Mouse (Mus musculus) lung, embryonic 14.5 days (tissue): Measurements from ENCODE around the gene Rasal2. TPM values are rescaled to one million over a fixed set of nuclear protein-coding genes. Genes with fewer than 3 reads are reported as not detected.

Experiments used
- ATAC-seq: fragments of 200-750 bp; cut with Nextera tagmentation; 2 replicates; pipeline ENCODE4 v1.8.0; 2017; ENCODE audit warnings: mild to moderate bottlenecking, moderate TSS enrichment, moderate library complexity; ENCODE audit not compliant: insufficient read depth
- DNase-seq: peaks from one replicate; pipeline ENCODE4 v3.0.0-alpha.2; 2015
- H3K27ac ChIP-seq: fragments of 300-500 bp; sonication (generic); 2 replicates; pipeline ENCODE4 v1.5.1; 2014; ENCODE audit warnings: low read depth, mild to moderate bottlenecking, moderate library complexity
- H3K27me3 ChIP-seq: fragments of 300-500 bp; sonication (generic); 2 replicates; pipeline ENCODE4 v1.6.1; 2014; ENCODE audit warnings: low read length, control low read depth; ENCODE audit not compliant: insufficient read depth
- H3K36me3 ChIP-seq: fragments of 300-500 bp; sonication (generic); 2 replicates; pipeline ENCODE4 v1.6.1; 2014; ENCODE audit warnings: control low read depth; ENCODE audit not compliant: insufficient read depth
- H3K4me1 ChIP-seq: fragments of 300-500 bp; sonication (generic); 2 replicates; pipeline ENCODE4 v1.6.1; 2014; ENCODE audit warnings: antibody characterized with exemption, control low read depth; ENCODE audit not compliant: insufficient read depth
- H3K4me2 ChIP-seq: fragments of 300-500 bp; sonication (generic); 2 replicates; pipeline ENCODE4 v1.6.1; 2014; ENCODE audit warnings: mild to moderate bottlenecking
- H3K4me3 ChIP-seq: fragments of 300-500 bp; sonication (generic); 2 replicates; pipeline ENCODE4 v1.5.1; 2014; ENCODE audit warnings: low read depth, low read length
- H3K9ac ChIP-seq: fragments of 300-500 bp; sonication (generic); 2 replicates; pipeline ENCODE4 v1.6.1; 2014
- H3K9me3 ChIP-seq: fragments of 300-500 bp; sonication (generic); 2 replicates; pipeline ENCODE4 v1.6.1; 2016; ENCODE audit warnings: low read depth, low read length, control low read depth
- CTCF ChIP-seq: IDR thresholded peaks from 2 replicates; pipeline ENCODE4 v1.5.1; 2016; ENCODE audit warnings: antibody characterized with exemption, low read depth
- WGBS: fragments of 180-500 bp; shearing (Covaris S2); extraction: QIAGEN DNeasy Blood & Tissue Kit; methylation state at CpG from one replicate; pipeline ENCODE4 v1.1.7; 2014; 5-methylcytosine and 5-hydroxymethylcytosine counted together
- polyA plus RNA-seq: library from polyadenylated mRNA; unstranded; fragments of >200 nt; fragmentation: Nextera tagmentation; extraction: Ambion mirVana; gene quantifications from 2 replicates; pipeline ENCODE4 v1.2.1, GENCODE M21; 2014

The Rasal2 gene
- polyA plus RNA-seq, 1 experiment from 2014 or later = 10.3 TPM

- no peak for TF ChIP-seq CTCF
- ATAC-seq (no peak), DNase-seq (no peak)
- H3K9me3 ChIP-seq = no peaks in the 10 kb centered on the region
- no peak overlapping the region for H3K4me3 ChIP-seq
- H3K27ac ChIP-seq = no peak overlapping the region
- peaks cover 4% of the 10 kb centered on the region; the same call in 1 of the 2 replicates for H3K4me1 ChIP-seq
- H3K4me2 ChIP-seq = no peak overlapping the region
- no peak overlapping the region for H3K9ac ChIP-seq
- H3K36me3 ChIP-seq = no peaks in the 10 kb centered on the region
- H3K27me3 ChIP-seq = 0 out of 2 replicates have a peak, but pooled peaks cover 5% of the 10 kb centered on the region
- 82% methylated on average over 5 of the region's 5 CpGs for WGBS
Measured at GRCm38 (mm10) chr1:157452759-157453549, 40.6 kb upstream of the Rasal2 start.

- no peak for TF ChIP-seq CTCF
- DNase-seq (no peak), ATAC-seq (no peak)
- Histone ChIP-seq H3K4me1 (peaks cover 4% of the 10 kb centered on the region; the same call in 1 of the 2 replicates), H3K27ac (no peak overlapping the region), H3K9me3 (no peaks in the 10 kb centered on the region), H3K4me3 (no peak overlapping the region), H3K36me3 (no peaks in the 10 kb centered on the region), H3K27me3 (0 out of 2 replicates have a peak, but pooled peaks cover 5% of the 10 kb centered on the region), H3K4me2 (no peak overlapping the region), H3K9ac (no peak overlapping the region)
- WGBS = 82% methylated on average over 3 of the region's 3 CpGs
Measured at GRCm38 (mm10) chr1:157452284-157452683, 39.9 kb upstream of the Rasal2 start.

GRCm38 (mm10) chr1:157449981-157450636 lies 37.7 kb upstream of the Rasal2 start:
- WGBS = 4% methylated on average over 21 of the region's 21 CpGs
- TF ChIP-seq CTCF = no peak
- DNase-seq = peak; percentile 66
- Histone ChIP-seq H3K27me3 (0 out of 2 replicates have a peak, but pooled peaks cover 5% of the 10 kb centered on the region), H3K9ac (peak overlapping the region; percentile 23; the same call in 1 of the 2 replicates), H3K4me2 (peak overlapping the region; percentile 56), H3K9me3 (no peaks in the 10 kb centered on the region), H3K4me1 (peaks cover 4% of the 10 kb centered on the region; the same call in 1 of the 2 replicates), H3K36me3 (no peaks in the 10 kb centered on the region), H3K4me3 (peak overlapping the region; percentile 20), H3K27ac (0 out of 2 replicates have a peak overlapping the region, but pooled peaks have one; percentile 14)
- ATAC-seq = peak; percentile 49; the same call in 1 of the 2 replicates

- no peaks in the 10 kb centered on the region for H3K36me3 ChIP-seq
- no peak for TF ChIP-seq CTCF
- 8% methylated on average over 10 of the region's 10 CpGs for WGBS
- DNase-seq (no peak), ATAC-seq (peak; percentile 53; the same call in 1 of the 2 replicates)
- H3K27ac ChIP-seq = peak overlapping the region; percentile 14; the same call in 1 of the 2 replicates
- H3K9me3 ChIP-seq = no peaks in the 10 kb centered on the region
- 0 out of 2 replicates have a peak, but pooled peaks cover 5% of the 10 kb centered on the region for H3K27me3 ChIP-seq
- peak overlapping the region; percentile 56 for H3K4me2 ChIP-seq
- H3K4me1 ChIP-seq = peaks cover 4% of the 10 kb centered on the region; the same call in 1 of the 2 replicates
- H3K9ac ChIP-seq = peak overlapping the region; percentile 23; the same call in 1 of the 2 replicates
- peak overlapping the region; percentile 20 for H3K4me3 ChIP-seq
Measured at GRCm38 (mm10) chr1:157449532-157449931, 37.1 kb upstream of the Rasal2 start.

- no peak overlapping the region; the same call in 1 of the 2 replicates for H3K27ac ChIP-seq
- peak; percentile 7 for DNase-seq
- H3K4me2 ChIP-seq = no peak overlapping the region
- no peaks in the 10 kb centered on the region for H3K36me3 ChIP-seq
- no peak for TF ChIP-seq CTCF
- peaks cover 4% of the 10 kb centered on the region; the same call in 1 of the 2 replicates for H3K4me1 ChIP-seq
- no peak overlapping the region for H3K9ac ChIP-seq
- ATAC-seq = no peak
- H3K4me3 ChIP-seq = no peak overlapping the region
- H3K27me3 ChIP-seq = 0 out of 2 replicates have a peak, but pooled peaks cover 5% of the 10 kb centered on the region
- 43% methylated on average over 5 of the region's 5 CpGs for WGBS
- no peaks in the 10 kb centered on the region for H3K9me3 ChIP-seq
Measured at GRCm38 (mm10) chr1:157448805-157449188, 36.4 kb upstream of the Rasal2 start.

GRCm38 (mm10) chr1:157448164-157448804 lies 35.9 kb upstream of the Rasal2 start:
- 25% methylated on average over 7 of the region's 7 CpGs for WGBS
- Histone ChIP-seq H3K27me3 (0 out of 2 replicates have a peak, but pooled peaks cover 5% of the 10 kb centered on the region), H3K9ac (no peak overlapping the region), H3K36me3 (no peaks in the 10 kb centered on the region), H3K4me2 (no peak overlapping the region), H3K27ac (no peak overlapping the region), H3K9me3 (no peaks in the 10 kb centered on the region), H3K4me1 (peaks cover 4% of the 10 kb centered on the region; the same call in 1 of the 2 replicates), H3K4me3 (no peak overlapping the region)
- DNase-seq (peak; percentile 27), ATAC-seq (no peak)
- no peak for TF ChIP-seq CTCF
